Mouse (Mus musculus) adrenal gland, adult 18-20 months (tissue): ENCODE data around the gene BC024978. TPM values are rescaled to one million over a fixed set of nuclear protein-coding genes. Genes with fewer than 3 reads are reported as not detected.

Source experiments
- DNase-seq, 2 experiments: peaks; one replicate each; pipeline ENCODE4 v3.0.0; 2021 to 2022; ENCODE audit warnings: low spot score in 2 of 2
- long read RNA-seq, 2 experiments: library from polyadenylated mRNA; stranded (forward); transcript quantifications; one replicate each; pipeline ENCODE4 v2.0.0; 2021
- total RNA-seq, 2 experiments: library from RNA; stranded (reverse); gene quantifications; 1 replicate in 1 of 2; 2 replicates in 1 of 2; pipeline ENCODE4 v1.2.3; 2021

BC024978 gene
- 10 to 100 TPM; 23.7 to 24.0 TPM for total RNA-seq
- long read RNA-seq, experiment 1, full-length matches to known transcripts, result 1 of 3 reads
- long read RNA-seq, experiment 1, partial matches to known transcripts, result 0 of 3 reads
- long read RNA-seq, experiment 1, other reads (novel, unspliced or antisense), result 2 of 3 reads
- long read RNA-seq, experiment 2, partial matches to known transcripts, result 1 of 4 reads
- long read RNA-seq, experiment 2, other reads (novel, unspliced or antisense), result 3 of 4 reads

- peak; percentile 85 for DNase-seq
These were observed at the start of gene BC024978, which contains the start of gene Snrpa for GRCm38 (mm10) chr7:27195681-27196611. BC024978 (plus strand) TSS chr7:27195781. Snrpa (minus strand) TSS chr7:27196271.

GRCm38 (mm10) chr7:27153205-27153764 is 42.3 kb upstream of the BC024978 start, which contains the start of gene Cyp2t4:
Cyp2t4 (plus strand) TSS chr7:27153714.
- DNase-seq, result no peak

- no peak for DNase-seq
These were observed 39.6 kb upstream of the BC024978 start for GRCm38 (mm10) chr7:27156005-27156404.

DNA sequence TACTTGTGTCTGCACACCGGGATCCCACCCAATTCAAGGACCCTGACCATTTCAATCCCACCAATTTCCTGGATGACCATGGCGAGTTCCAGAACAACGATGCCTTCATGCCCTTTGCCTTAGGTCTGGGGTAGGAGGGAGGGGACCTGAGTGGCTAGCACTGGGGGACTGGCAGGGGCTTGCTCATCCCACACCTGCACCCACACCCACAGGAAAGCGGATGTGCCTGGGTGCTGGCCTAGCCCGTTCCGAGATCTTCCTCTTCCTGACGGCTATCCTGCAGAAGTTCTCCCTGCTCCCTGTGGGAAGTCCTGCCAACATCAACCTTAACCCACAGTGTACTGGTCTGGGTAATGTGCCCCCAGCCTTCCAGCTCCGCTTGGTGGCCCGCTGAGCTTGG is 37.4 kb upstream of the BC024978 start:
- DNase-seq, result no peak

- DNase-seq, result no peak
These were observed 36.3 kb upstream of the BC024978 start for GRCm38 (mm10) chr7:27159256-27159655.

DNA sequence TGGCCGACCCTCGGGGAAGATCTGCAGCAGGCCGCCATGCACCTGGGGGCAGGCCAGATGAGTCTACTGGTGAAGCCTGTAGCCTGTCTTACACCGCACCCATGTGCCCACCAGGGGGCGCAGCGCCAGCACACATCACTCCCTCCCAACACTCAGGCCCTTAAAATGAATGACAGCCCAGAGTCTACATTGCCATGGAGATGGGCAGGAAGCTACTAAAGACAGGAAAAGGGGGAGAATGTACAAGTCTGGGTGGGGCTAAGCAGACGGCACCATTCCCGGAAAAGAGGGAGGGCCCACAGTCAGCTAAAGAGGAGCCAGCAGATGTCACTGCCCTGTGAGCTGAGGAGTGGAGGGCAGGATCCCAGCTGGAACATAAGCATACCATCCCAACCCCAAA is 35.7 kb upstream of the BC024978 start:
- DNase-seq, result peak; percentile 78 to 86

DNA sequence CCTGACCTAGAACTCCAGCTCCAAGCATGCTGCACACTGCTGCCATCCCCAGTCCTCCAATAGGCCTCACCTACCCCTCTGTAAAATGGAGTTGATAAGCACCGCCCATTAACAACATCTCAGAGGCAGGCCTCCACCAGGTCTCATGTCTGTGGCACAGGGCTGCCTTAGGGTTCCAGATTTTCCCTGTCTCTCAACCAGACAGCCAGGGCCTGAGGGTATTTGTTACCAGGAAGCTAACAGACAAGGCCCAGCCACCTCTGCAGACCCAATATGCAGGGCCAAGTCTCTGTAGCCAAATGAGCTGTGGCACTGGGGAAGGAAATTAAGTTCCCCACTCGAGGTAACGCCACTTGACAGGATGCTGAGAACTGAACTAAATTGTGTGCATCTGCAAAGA is 34.7 kb upstream of the BC024978 start:
- DNase-seq, result no peak

DNA sequence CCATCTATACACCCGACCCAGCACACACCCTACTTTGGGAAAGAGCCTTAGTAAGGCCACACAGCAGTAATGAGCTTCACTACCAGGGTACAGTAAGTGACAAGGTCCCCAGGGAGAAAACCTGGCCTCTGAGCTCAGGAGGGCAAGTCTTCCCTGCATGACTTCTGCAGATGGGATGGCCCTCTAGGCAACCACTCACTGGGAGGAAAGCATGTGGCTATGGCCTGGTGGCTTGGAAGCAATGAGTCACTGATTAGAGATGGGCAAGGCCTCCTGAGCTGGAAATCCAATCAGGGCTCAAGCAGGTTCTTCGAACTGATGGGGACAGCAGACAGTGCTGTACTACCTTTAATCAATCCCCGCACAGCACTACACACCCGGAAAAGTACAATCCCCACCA is 33.8 kb upstream of the BC024978 start:
- peak in 1 of 2 experiments; percentile 41 for DNase-seq

DNA sequence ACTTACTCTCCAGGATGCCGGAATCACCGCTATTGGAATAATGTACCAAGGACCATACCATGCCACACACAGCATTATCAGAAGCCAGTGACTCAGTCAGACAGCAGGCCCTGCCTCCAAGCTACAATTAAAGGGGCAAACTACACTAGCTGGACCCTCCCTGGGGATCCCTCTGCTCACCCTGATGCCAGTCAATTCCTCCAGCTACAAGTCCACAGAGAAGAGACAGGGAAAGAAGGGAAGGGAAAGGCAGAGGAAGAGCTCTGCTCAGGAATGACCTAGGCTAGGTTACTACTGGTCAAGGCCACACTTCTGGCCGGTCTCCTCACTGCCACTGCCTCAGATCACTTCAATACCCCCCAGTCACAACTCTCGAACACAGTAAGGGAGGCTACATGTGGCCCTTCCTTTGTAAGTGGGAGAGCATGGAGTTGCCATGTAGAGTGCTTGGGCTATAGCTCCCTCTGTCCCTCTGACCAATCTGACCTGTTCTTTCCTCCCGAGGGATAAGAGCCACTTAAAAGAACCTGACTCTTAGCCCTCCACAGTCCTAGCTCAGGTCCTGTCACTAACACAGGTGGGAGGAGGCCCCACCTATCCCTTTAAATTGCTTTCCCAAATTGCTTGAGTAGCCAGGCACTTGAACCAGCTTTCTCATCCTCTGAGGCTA is 32.7 kb upstream of the BC024978 start:
- DNase-seq, result no peak

GRCm38 (mm10) chr7:27163450-27163805 is 32.2 kb upstream of the BC024978 start:
- DNase-seq, result no peak

GRCm38 (mm10) chr7:27164112-27164947 is 31.3 kb upstream of the BC024978 start:
- DNase-seq, result peak; percentile 52 to 53

- peak; percentile 70 to 79 for DNase-seq
These were observed 30.4 kb upstream of the BC024978 start for GRCm38 (mm10) chr7:27165007-27165655.

- DNase-seq, result no peak
These were observed 29.9 kb upstream of the BC024978 start for GRCm38 (mm10) chr7:27165696-27166095.

- peak; percentile 87 to 90 for DNase-seq
These were observed 29.4 kb upstream of the BC024978 start for GRCm38 (mm10) chr7:27166229-27166613.

DNA sequence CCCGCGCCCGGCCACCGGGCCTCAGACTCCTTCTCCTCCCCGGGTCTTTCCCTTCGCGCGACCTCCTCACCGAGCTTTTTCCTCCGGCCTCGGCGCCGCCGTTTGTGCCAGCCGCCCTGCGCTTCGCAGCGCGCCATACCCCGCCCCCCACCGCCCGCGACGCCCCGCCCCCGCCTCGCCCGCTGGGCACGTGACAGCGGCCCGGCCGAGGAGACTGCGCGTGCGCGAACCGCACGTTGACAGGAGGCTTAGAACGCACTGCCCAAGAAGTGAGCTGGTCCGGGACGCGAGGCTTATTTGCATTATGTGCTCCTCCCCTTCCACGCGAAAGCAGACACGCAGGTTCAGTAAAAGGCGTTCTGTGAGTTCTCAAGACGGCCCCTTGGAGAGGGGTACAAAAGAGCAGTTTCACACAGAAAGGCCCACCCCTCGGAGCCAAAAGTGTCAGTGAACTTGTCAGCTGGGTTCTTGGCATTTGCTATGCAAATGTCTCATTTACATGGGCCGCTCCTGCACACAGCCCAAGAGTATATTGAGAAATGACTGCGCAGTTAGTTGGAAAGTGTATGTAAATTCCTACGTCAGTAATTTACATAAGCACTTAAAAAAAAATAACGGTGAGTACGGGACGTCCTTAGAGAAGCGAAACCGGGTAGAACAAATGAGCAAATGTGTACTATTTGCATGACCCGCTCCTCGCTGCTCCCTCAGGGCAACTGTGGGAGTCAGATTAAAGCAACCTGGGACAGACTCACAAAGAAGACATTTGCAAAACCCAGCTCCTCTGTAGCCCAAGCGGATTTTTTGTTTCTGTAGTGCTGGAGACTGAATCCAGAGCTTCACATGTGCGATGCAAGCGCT is 28.7 kb upstream of the BC024978 start, which contains the start of gene Egln2:
Gene Egln2 (minus strand): TSS at position 189 of the 861 bp plus-strand sequence.
- DNase-seq, result peak; percentile 94 to 95

DNA sequence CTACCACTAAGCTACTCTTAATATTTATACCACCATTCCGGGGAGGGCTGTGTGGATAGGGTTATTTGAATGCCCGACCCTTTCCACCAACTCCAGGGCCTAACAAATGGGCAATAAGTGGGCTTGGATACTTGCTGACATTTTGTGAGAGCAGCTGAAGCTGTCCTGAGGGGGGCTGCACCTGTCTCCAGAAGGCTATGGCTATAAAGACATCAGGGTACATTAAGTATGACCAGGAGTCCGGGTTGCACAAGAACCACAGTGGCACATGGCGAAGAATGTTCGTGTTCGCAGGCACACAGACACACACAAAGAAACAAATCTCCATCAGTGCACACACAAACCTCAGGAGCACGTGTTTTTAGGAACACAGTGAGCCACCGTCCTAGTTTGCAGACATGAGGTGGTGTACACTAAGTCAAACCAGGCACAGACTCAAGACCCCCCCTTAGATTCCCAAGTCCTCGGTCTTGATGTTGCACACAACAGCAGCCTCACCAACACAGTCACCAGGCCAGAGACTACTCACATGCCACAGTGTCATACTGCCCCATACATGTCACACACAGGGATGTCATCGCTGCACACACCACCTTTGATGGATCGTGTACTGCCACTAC is 28.0 kb upstream of the BC024978 start:
- DNase-seq, result no peak

DNA sequence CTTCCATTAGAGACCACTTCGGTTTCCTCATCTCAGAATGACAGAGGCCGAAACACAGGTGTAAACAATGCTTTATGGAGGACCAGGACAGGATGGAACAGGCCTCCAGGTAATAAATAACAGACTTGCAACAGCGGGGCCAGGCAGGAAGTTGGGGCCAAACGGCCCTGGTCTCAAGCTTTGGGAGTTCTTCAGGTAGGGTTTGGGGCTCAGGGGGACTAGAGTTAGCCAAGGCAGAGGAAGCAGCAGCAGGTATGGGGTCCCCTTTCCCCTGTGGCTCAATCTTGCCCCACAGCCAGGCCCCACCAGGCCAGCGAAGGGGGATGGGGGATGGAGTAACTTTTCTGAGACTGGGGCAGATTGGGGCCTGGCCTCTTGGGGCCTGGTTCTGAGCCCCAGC is 27.2 kb upstream of the BC024978 start:
- DNase-seq, result no peak

DNA sequence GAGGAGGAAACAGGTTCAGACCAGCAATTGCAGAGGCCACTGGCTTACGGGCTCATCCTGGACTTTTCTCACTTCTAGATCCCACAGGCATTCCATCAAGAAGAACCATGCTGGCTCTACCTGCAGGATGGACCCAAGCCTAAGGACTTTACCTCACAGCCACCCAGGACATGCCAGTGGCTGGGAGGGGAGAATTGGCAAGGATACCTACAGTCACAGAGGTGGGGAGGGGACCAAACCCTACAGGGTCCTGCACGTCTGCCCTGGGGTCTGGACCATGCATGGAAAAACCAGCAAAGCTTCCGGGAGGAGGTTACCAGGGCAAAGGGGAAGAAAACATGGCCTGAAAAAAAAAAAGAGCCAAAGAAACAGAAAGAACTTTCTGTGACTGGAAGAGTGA is 24.6 kb upstream of the BC024978 start:
- DNase-seq, result no peak
